Mouse (Mus musculus) heart, adult 2 months (tissue): Measurements from ENCODE around the gene Fam160b1. TPM values are rescaled to one million over a fixed set of nuclear protein-coding genes. Genes with fewer than 3 reads are reported as not detected.

Experiments used
- DNase-seq, 2 experiments: peaks; one replicate each; pipeline ENCODE4 v3.0.0; 2021
- H3K27ac ChIP-seq: fragments of 200-600 bp; 2 replicates; pipeline ENCODE4 v1.8.1; 2022
- H3K27me3 ChIP-seq: fragments of 200-500 bp; 2 replicates; pipeline ENCODE4 v1.6.1; 2012; ENCODE audit warnings: mild to moderate bottlenecking, low read length, inconsistent platforms, mixed read lengths; ENCODE audit not compliant: control insufficient read depth, insufficient read depth
- H3K36me3 ChIP-seq: fragments of 200-500 bp; 2 replicates; pipeline ENCODE4 v1.6.1; 2012; ENCODE audit warnings: low read length, inconsistent platforms; ENCODE audit not compliant: control insufficient read depth, insufficient read depth
- H3K4me1 ChIP-seq: fragments of 200-500 bp; 2 replicates; pipeline ENCODE4 v1.6.1; 2011; ENCODE audit warnings: low read length; ENCODE audit not compliant: control insufficient read depth, insufficient read depth
- H3K4me3 ChIP-seq: fragments of 200-600 bp; 2 replicates; pipeline ENCODE4 v1.8.1; 2022
- H3K79me2 ChIP-seq: fragments of 200-500 bp; replicated peaks from 2 replicates; pipeline ENCODE4 v1.6.1; 2012; ENCODE audit warnings: mild to moderate bottlenecking, inconsistent platforms, low read length, moderate library complexity, mixed read lengths; ENCODE audit not compliant: control insufficient read depth, insufficient read depth
- H3K9ac ChIP-seq: fragments of 200-500 bp; 2 replicates; pipeline ENCODE4 v1.6.1; 2012; ENCODE audit warnings: low read depth, mild to moderate bottlenecking, control low read depth, inconsistent platforms, low read length, mixed read lengths
- CTCF ChIP-seq: fragments of 200-600 bp; IDR thresholded peaks from 2 replicates; pipeline ENCODE4 v1.8.1; 2022; ENCODE audit warnings: antibody characterized with exemption, mild to moderate bottlenecking, moderate library complexity
- EP300 ChIP-seq: fragments of 200-500 bp; IDR thresholded peaks from 2 replicates; pipeline ENCODE4 v1.6.1; 2011; ENCODE audit warnings: low read depth, low read length, control low read depth; ENCODE audit not compliant: insufficient read depth
- POLR2A ChIP-seq: fragments of 200-500 bp; IDR thresholded peaks from 2 replicates; pipeline ENCODE4 v1.6.1; 2011; ENCODE audit warnings: mild to moderate bottlenecking, low read depth, low read length, control low read depth; ENCODE audit not compliant: insufficient read depth
- WGBS: fragments of 180-500 bp; shearing (Covaris S2); methylation state at CpG from one replicate; pipeline ENCODE4 v1.1.7; 2018; 5-methylcytosine and 5-hydroxymethylcytosine counted together
- intact Hi-C: fragments of 180-260 bp; cut with DNase I; formaldehyde crosslinking; loops from one replicate; pipeline ENCODE4 v1.15.1; 2025
- polyA plus RNA-seq: library from polyadenylated mRNA; depleted of rRNA; stranded (reverse); fragments of >200 nt; gene quantifications from 2 replicates; pipeline ENCODE4 v1.2.3, GENCODE M21; 2012
- total RNA-seq, 2 experiments: library from RNA; stranded (reverse); gene quantifications; 2 replicates each; pipeline ENCODE4 v1.2.3; 2021

The Fam160b1 gene
- total and polyA plus RNA-seq, 3 experiments: 6.7 to 11.1 (median 10.6) TPM

DNA sequence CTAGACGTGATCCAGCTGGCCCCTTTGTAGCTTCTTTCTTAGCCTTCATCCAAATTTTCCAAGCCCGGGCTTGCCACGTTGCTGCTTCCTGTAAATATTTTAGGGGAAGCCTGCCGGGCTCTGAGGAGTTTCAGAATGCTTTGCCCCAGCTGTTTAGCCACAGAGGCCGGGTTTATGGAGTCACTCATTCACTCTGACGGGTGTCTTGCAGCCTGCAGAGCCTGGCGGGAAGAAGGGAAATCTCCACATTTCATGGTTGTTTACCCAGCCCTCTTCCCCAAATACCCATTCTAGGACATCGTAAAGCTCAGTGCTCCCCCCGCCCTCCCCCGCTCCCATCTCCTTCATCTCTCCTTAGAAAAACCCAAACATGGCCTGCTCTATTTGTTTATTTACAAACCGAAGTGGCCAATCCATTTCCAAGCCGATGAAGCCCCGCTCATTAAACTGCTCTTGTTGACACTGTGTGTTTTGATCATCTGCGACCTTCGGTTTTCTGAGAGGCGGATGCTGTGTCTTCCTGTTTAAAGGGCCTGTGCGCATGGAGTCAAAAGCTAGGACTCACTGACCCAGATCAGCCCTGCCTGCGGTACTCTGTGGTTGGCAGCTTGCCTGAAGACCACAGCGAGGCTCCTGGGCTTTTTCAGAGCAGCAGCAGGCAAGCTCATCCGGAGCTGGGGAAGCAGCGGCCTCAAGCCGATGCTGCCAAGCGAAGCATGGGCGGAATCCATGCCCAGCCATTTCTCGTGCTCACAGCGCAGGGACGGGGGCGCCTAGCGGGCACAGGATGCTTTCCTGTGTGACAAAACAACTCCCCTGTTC lies 51.1 kb downstream of the Fam160b1 start:
- H3K27me3 ChIP-seq: no peaks in the 10 kb centered on the region

GRCm38 (mm10) chr19:57413170-57413569 lies 52.7 kb downstream of the Fam160b1 start:
- no peak for DNase-seq
- H3K79me2 ChIP-seq: no peaks in the 10 kb centered on the region
- H3K27me3 ChIP-seq: no peaks in the 10 kb centered on the region
- 43% methylated on average over 3 of the region's 3 CpGs for WGBS
- no peak overlapping the region for H3K9ac ChIP-seq
- H3K4me3 ChIP-seq: no peak overlapping the region
- TF ChIP-seq CTCF (no peak), EP300 (no peak), POLR2A (no peak)
- no peak overlapping the region for H3K27ac ChIP-seq
- H3K4me1 ChIP-seq: peaks cover 3% of the 10 kb centered on the region
- intact Hi-C loops: no loop called here
- H3K36me3 ChIP-seq: no peaks in the 10 kb centered on the region

More for the DNA sequence above, 51.1 kb downstream of the Fam160b1 start:
- Histone ChIP-seq H3K36me3 (no peaks in the 10 kb centered on the region), H3K27ac (peak overlapping the region; percentile 72), H3K79me2 (no peaks in the 10 kb centered on the region), H3K4me3 (peak overlapping the region; percentile 33), H3K9ac (peak overlapping the region; percentile 51), H3K4me1 (peaks cover 3% of the 10 kb centered on the region)
- intact Hi-C loops: no loop called here
- WGBS: 20% methylated on average over 29 of the region's 29 CpGs
- DNase-seq: peak; percentile 74 to 81
- TF ChIP-seq EP300 (0 out of 2 replicates have a peak, but pooled peaks have one; percentile 42), POLR2A (no peak), CTCF (no peak)

DNA sequence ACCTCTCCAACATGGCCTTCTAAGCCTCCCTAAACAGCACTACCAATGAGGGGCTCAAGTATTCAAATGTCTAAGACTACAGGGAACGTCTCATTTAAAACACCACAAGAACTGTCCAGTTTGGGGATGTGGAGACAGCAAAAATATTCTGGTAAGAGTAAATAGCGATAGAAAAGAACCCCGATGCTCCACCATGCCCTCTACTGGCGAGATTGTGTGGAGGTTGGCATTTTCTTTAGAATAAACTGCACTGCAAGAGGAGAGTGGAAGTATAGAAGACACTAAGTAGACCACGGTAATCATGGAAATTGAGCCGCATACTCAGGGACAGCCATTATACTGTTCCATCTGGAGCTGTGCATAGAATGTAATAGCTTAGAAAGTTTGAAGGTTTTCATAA lies 53.4 kb downstream of the Fam160b1 start:
- H3K27me3 ChIP-seq: no peaks in the 10 kb centered on the region
- intact Hi-C loops: no loop called here
- DNase-seq: no peak
- no peaks in the 10 kb centered on the region for H3K36me3 ChIP-seq
- TF ChIP-seq POLR2A: no peak
- peak; percentile 40 for TF ChIP-seq CTCF
- no peak for TF ChIP-seq EP300
- WGBS: 86% methylated on average over 6 of the region's 6 CpGs
- H3K4me1 ChIP-seq: peaks cover 3% of the 10 kb centered on the region
- no peak overlapping the region for H3K27ac ChIP-seq
- H3K4me3 ChIP-seq: no peak overlapping the region
- no peak overlapping the region for H3K9ac ChIP-seq
- H3K79me2 ChIP-seq: no peaks in the 10 kb centered on the region

- TF ChIP-seq CTCF (no peak), EP300 (no peak), POLR2A (no peak)
- Histone ChIP-seq H3K4me1 (peaks cover 3% of the 10 kb centered on the region), H3K79me2 (no peaks in the 10 kb centered on the region), H3K27ac (no peak overlapping the region), H3K4me3 (no peak overlapping the region), H3K9ac (no peak overlapping the region), H3K36me3 (no peaks in the 10 kb centered on the region), H3K27me3 (no peaks in the 10 kb centered on the region)
- DNase-seq: no peak
- 91% methylated on average over 8 of the region's 8 CpGs for WGBS
- intact Hi-C loops: no loop called here
Observed at GRCm38 (mm10) chr19:57415031-57415807, 54.7 kb downstream of the Fam160b1 start.

DNA sequence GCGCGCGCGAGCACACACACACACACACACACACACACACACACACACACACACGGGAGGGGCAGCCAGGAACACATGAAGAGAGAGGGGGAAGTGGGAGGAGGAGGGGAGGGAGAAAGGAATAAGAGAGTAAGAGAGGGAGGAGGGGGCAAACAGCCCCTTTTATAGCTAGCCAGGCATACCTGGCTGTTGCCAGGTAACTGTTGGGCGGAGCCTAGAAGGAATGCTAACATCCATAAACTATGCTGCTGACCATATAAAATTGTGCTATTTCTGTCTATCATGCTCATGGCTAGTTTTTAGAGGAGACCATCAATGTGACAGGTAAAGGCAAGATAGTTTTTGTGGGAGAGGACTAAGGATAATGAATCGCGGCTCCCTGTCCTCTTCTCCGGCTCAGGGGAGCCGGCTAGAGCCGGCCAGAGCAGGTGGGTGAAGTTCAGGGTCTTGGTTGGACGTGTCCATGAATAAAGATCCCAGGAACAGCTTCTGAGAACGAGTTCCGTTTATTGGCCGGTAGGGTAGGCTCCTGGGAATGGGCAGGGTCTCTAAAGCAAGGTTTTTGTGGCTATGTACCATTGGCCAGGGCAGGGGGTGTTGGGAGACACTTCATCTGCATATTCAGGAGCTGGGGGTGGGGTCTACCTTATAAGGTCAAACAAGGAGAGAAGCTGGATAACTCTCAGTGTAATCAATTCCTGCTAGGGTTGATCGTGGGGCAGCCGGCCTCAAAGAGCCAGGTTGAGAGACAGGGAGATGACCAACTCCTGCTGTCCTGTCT lies 57.5 kb downstream of the Fam160b1 start:
- H3K9ac ChIP-seq: no peak overlapping the region
- H3K4me1 ChIP-seq: no peaks in the 10 kb centered on the region
- H3K4me3 ChIP-seq: no peak overlapping the region
- DNase-seq: no peak
- 29% methylated on average over 17 of the region's 17 CpGs for WGBS
- intact Hi-C loops: no loop called here
- TF ChIP-seq POLR2A (no peak), EP300 (no peak), CTCF (no peak)
- no peaks in the 10 kb centered on the region for H3K36me3 ChIP-seq
- H3K27ac ChIP-seq: no peak overlapping the region
- H3K79me2 ChIP-seq: no peaks in the 10 kb centered on the region
- no peaks in the 10 kb centered on the region for H3K27me3 ChIP-seq

GRCm38 (mm10) chr19:57423402-57423801 lies 62.9 kb downstream of the Fam160b1 start:
- H3K36me3 ChIP-seq: no peaks in the 10 kb centered on the region

More at GRCm38 (mm10) chr19:57423402-57423801, 62.9 kb downstream of the Fam160b1 start:
- intact Hi-C loops: no loop called here
- Histone ChIP-seq H3K4me1 (no peaks in the 10 kb centered on the region), H3K27me3 (no peaks in the 10 kb centered on the region), H3K79me2 (no peaks in the 10 kb centered on the region), H3K9ac (no peak overlapping the region), H3K27ac (no peak overlapping the region), H3K4me3 (no peak overlapping the region)
- no peak for DNase-seq
- no peak for TF ChIP-seq POLR2A
- no peak for TF ChIP-seq EP300
- TF ChIP-seq CTCF: no peak
- 30% methylated on average over 3 of the region's 3 CpGs for WGBS
